Mouse (Mus musculus) colon, adult 2 months (tissue): Measurements from ENCODE around the gene Olr1. TPM values are rescaled to one million over a fixed set of nuclear protein-coding genes. Genes with fewer than 3 reads are reported as not detected.

Experiments
- polyA plus RNA-seq: library from polyadenylated mRNA; depleted of rRNA; stranded (reverse); fragments of >200 nt; gene quantifications from 2 replicates; pipeline ENCODE4 v1.2.3, GENCODE M21; 2012; rRNA removed

Gene Olr1
- not detected in 2 replicates for polyA plus RNA-seq

GRCm38 (mm10) chr6:129507024-129507423 is at the start of gene Olr1:
Gene Olr1, minus strand, starts transcription at chr6:129507165.

GRCm38 (mm10) chr6:129532942-129533860 is 26.2 kb upstream of the Olr1 start, which contains the start of gene Gabarapl1:
Gene Gabarapl1, plus strand, starts transcription at chr6:129533160.

DNA sequence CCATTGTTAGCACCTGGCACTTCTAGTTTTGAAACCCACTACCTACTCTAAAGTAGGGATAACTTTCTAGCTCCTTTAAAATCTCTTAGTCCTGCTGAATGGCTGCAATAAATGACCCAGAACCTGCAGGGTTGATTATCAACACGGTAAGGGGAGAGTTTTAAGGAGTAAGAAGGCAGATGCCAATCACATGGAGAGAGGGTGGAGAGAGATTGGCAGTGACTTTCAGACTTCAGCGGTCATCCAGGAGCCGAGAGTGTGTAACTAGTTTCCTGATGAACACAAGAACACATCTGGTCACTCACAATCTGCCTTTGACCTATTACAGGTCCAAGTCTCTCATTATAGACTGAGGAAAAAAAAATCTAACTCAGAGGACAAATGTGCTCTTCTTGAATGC is 5.4 kb upstream of the Olr1 start, which contains the start of gene Tmem52b:
Gene Tmem52b, plus strand, starts transcription at position 189 of the 400 bp plus-strand sequence.

DNA sequence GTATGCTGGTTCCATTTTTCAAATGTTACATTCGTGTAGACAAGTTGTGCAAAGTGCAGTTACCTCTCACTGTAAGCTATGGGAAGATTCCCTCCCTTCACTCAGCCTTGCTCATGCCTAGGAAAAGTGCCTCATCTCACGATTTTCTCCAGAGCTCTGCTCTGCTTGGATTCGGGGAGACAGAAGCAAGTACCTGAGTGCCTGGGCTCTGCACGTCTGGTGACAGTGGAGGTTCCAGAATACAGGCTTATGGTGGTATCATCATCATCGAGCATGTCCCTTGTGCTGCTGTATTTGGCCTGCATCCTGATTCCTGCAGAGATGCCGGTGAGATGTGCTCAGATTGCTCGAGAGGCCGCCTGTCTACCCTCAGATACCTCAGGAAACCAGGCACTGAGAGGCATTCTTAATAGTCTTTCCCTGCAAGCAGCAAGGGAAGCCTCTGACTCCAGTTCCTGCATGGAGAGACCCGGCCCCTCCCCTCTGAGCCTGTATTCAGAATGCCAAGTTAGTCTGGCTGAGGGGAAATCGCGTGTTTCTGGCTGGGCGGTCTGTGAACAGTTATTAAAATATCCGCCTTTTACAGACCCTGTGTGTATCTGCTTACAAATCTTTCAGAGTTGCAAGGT is 55.4 kb downstream of the Olr1 start, which contains the start of gene Clec1a:
Gene Clec1a, minus strand, starts transcription at position 590 of the 629 bp plus-strand sequence.

Other genes starting within 250 kb of the Olr1 start
- 0.09 and 0.10 TPM in 2 replicates for gene Cd69, start 231.7 kb downstream of the Olr1 start, polyA plus RNA-seq
- not detected in 2 replicates for gene 4922502D21Rik, start 175.4 kb downstream of the Olr1 start, polyA plus RNA-seq
- 0.07 and 0.12 TPM in 2 replicates for gene Clec12a, start 164.5 kb downstream of the Olr1 start, polyA plus RNA-seq
- not detected in 2 replicates for gene Clec12b, start 121.3 kb downstream of the Olr1 start, polyA plus RNA-seq
- 0.08 TPM in 1 of 2 replicates, not detected in the other for gene Clec1b, start 109.9 kb downstream of the Olr1 start, polyA plus RNA-seq
- 0.41 and 0.50 TPM in 2 replicates for gene Clec9a, start 98.3 kb downstream of the Olr1 start, polyA plus RNA-seq
- 0.52 and 0.74 TPM in 2 replicates for gene Clec1a, start 55.2 kb downstream of the Olr1 start, polyA plus RNA-seq
- gene Tmem52b, start 5.4 kb upstream of the Olr1 start, polyA plus RNA-seq, result not detected in 2 replicates
- gene Gabarapl1, start 26.0 kb upstream of the Olr1 start, polyA plus RNA-seq, result 36.5 and 47.5 TPM in 2 replicates
- gene Klre1, start 70.7 kb upstream of the Olr1 start, polyA plus RNA-seq, result not detected in 2 replicates
- gene Klrd1, start 84.6 kb upstream of the Olr1 start, polyA plus RNA-seq, result not detected in 2 replicates
- gene Klrk1, start 116.7 kb upstream of the Olr1 start, polyA plus RNA-seq, result 0.06 and 0.07 TPM in 2 replicates
- gene Klrc3, start 136.2 kb upstream of the Olr1 start, polyA plus RNA-seq, result not detected in 2 replicates
- gene Klrc2, start 153.5 kb upstream of the Olr1 start, polyA plus RNA-seq, result not detected in 2 replicates
- gene Klrc1, start 171.8 kb upstream of the Olr1 start, polyA plus RNA-seq, result not detected in 2 replicates
- not detected in 2 replicates for gene Klri1, start 210.0 kb upstream of the Olr1 start, polyA plus RNA-seq
- gene Klri2, start 233.3 kb upstream of the Olr1 start, polyA plus RNA-seq, result not detected in 2 replicates